Mouse (Mus musculus) intestine, embryonic 14.5 days (tissue): ENCODE measurements around the gene Alkbh1. TPM values are rescaled to one million over a fixed set of nuclear protein-coding genes. Genes with fewer than 3 reads are reported as not detected.
A peak's percentile ranks its signal among the peaks of the same experiment; 100 is the strongest.

Experiments
- ATAC-seq: fragments of 200-750 bp; cut with Nextera tagmentation; replicated peaks from 2 replicates; pipeline ENCODE4 v1.8.0; 2017; ENCODE audit warnings: low read depth, moderate number of reproducible peaks, moderate TSS enrichment, moderate library complexity; ENCODE audit not compliant: low FRiP score, low TSS enrichment
- DNase-seq: peaks from one replicate; pipeline ENCODE4 v3.0.0-alpha.2; 2018; ENCODE audit warnings: low spot score
- H3K27ac ChIP-seq: fragments of 300-500 bp; sonication (generic); 2 replicates; pipeline ENCODE4 v1.5.1; 2014; ENCODE audit warnings: low read depth, mild to moderate bottlenecking, control low read depth
- H3K27me3 ChIP-seq: fragments of 300-500 bp; sonication (generic); replicated peaks from 2 replicates; pipeline ENCODE4 v1.6.1; 2014; ENCODE audit warnings: low read length, control low read depth; ENCODE audit not compliant: control insufficient read depth, insufficient read depth
- H3K36me3 ChIP-seq: fragments of 300-500 bp; sonication (generic); 2 replicates; pipeline ENCODE4 v1.6.1; 2014; ENCODE audit warnings: low read length, control low read depth; ENCODE audit not compliant: control insufficient read depth, insufficient read depth
- H3K4me1 ChIP-seq: fragments of 300-500 bp; sonication (generic); replicated peaks from 2 replicates; pipeline ENCODE4 v1.6.1; 2014; ENCODE audit warnings: low read length, control low read depth, mixed read lengths; ENCODE audit not compliant: control insufficient read depth, insufficient read depth
- H3K4me2 ChIP-seq: fragments of 300-500 bp; sonication (generic); 2 replicates; pipeline ENCODE4 v1.6.1; 2014; ENCODE audit warnings: low read length
- H3K4me3 ChIP-seq: fragments of 300-500 bp; sonication (generic); 2 replicates; pipeline ENCODE4 v1.5.1; 2014; ENCODE audit warnings: low read depth, low read length, control low read depth, mixed read lengths
- H3K9ac ChIP-seq: fragments of 300-500 bp; sonication (generic); 2 replicates; pipeline ENCODE4 v1.6.1; 2014; ENCODE audit warnings: mild to moderate bottlenecking, low read length
- H3K9me3 ChIP-seq: fragments of 300-500 bp; sonication (generic); 2 replicates; pipeline ENCODE4 v1.6.1; 2016; ENCODE audit warnings: low read length, control low read depth; ENCODE audit not compliant: control insufficient read depth
- WGBS: fragments of 180-500 bp; shearing (Covaris S2); extraction: QIAGEN DNeasy Blood & Tissue Kit; methylation state at CpG from one replicate; pipeline ENCODE4 v1.1.7; 2014; 5-methylcytosine and 5-hydroxymethylcytosine counted together
- polyA plus RNA-seq: library from polyadenylated mRNA; unstranded; fragments of >200 nt; fragmentation: Nextera tagmentation; extraction: Ambion mirVana; gene quantifications from 2 replicates; pipeline ENCODE4 v1.2.1, GENCODE M21; 2014

Gene Alkbh1
- polyA plus RNA-seq, 1 experiment from 2014 or later = 58.0 TPM

DNA sequence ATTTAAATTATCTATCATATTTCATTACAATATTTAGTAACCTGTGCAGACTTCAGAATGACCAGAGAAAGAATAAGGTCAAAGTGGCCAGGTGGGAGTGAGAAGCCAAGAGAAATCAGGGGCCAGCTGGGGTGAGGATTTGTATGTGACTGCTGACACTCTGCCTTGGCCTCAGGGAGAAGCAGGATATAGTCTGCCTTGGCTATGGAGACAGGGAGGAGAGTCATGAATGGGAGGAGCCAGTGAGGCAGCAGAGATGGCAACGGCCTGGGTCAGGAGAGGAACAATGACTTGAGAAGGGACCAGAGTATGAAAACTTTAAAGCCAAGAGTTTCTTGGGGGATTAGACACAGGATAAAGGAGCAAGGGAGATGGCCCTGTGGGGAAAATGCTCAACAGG, 20.1 kb downstream of the Alkbh1 start:
- H3K4me3 ChIP-seq = no peak overlapping the region
- no peak overlapping the region for H3K4me2 ChIP-seq
- ATAC-seq = no peak
- peaks cover 49% of the 10 kb centered on the region for H3K36me3 ChIP-seq
- no peaks in the 10 kb centered on the region for H3K4me1 ChIP-seq
- no peak overlapping the region for H3K9ac ChIP-seq
- H3K27ac ChIP-seq = no peak overlapping the region
- 50% methylated on average over 1 of the region's 1 CpGs for WGBS
- no peaks in the 10 kb centered on the region for H3K9me3 ChIP-seq
- no peak for DNase-seq
- H3K27me3 ChIP-seq = no peaks in the 10 kb centered on the region

DNA sequence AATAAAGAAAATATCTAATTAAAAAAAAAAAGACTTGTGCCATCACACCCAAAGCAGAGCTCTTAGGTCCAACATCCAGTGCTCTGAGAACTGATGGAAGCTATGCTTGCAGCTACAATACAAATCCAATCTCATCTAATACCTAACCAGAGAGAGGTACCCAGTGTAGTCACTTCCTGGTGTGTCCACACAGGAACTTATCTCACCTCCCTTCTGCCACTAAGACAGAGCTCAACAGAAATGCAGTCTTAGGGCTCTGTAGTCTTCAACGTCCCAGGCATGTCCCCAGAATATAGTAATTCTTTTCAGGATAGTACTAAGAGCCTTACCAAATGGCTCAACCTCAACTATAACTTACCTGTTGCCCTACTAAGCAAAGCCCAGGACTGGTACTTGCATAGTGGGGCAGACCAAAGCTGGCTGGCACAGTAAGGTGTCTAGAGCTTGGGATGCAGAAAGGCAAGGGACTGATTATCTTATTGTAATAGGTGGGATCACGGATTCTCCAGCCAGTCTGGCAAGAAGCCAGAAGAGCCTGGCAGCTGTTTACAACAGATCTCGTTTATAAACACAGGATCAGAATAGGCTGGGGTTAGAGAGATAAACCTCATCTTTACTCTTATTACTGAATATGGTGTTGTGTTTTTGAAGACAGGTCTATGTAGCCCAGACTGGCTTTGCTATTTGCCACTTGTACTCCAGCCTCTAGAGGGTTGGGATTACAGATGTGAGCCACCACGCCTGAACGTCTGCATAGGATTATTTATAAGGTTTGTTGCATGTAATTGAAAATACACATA, 21.9 kb downstream of the Alkbh1 start:
- no peak for DNase-seq
- Histone ChIP-seq H3K9ac (no peak overlapping the region), H3K4me2 (no peak overlapping the region), H3K4me3 (no peak overlapping the region), H3K36me3 (peaks cover 31% of the 10 kb centered on the region), H3K9me3 (no peaks in the 10 kb centered on the region), H3K27me3 (no peaks in the 10 kb centered on the region), H3K4me1 (no peaks in the 10 kb centered on the region), H3K27ac (no peak overlapping the region)
- 57% methylated on average over 5 of the region's 5 CpGs for WGBS
- no peak for ATAC-seq

DNA sequence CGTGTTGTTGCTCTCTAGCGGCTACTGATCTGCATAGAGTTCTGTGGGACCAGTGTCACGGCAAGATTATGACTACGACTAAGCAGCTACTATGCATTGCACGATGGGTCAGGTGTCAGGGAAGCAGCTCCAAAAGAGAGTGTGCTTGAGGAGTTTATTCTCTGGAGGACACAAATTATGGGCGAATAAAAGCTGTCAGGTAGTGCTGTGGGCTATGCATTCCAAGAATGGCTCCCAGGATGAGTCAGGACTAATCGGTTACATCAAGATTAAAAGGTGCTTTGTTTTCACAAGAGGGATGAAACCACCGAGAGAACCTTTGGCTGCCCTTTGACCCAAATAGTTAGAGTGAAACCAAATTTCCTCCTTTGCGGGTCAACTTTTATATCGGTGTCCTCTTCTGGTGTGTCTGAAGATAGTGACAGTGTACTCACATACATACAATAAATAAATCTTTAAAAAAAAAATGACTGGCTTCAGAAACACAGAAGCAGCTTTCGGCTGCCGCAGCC, 23.8 kb downstream of the Alkbh1 start:
- Histone ChIP-seq H3K9ac (no peak overlapping the region), H3K36me3 (peaks cover 15% of the 10 kb centered on the region), H3K9me3 (no peaks in the 10 kb centered on the region), H3K4me1 (no peaks in the 10 kb centered on the region), H3K4me3 (no peak overlapping the region), H3K27me3 (no peaks in the 10 kb centered on the region), H3K4me2 (no peak overlapping the region), H3K27ac (no peak overlapping the region)
- ATAC-seq (0 out of 2 replicates have a peak, but pooled peaks have one; percentile 25), DNase-seq (no peak)
- 67% methylated on average over 12 of the region's 12 CpGs for WGBS

DNA sequence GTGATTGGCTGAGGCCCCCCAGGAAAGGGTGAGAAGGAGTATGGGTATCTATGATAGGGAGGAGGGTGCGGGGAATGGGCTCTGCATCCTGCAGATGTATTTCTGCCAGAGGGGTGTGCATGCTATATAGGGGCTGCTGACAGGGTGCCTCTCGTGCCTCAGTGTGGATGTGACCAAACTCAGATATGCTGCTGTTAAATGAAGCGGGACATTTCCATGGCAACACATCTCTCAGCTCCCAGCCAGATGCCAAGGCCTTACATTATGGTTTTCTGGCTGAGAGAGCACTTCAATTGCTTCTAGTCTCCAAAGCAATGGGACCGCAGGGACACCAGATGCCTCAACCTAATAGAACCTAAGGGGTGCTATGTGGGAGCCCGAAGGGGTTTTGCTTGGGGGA, 24.9 kb downstream of the Alkbh1 start:
- H3K4me2 ChIP-seq = no peak overlapping the region
- H3K9ac ChIP-seq = no peak overlapping the region
- 84% methylated on average over 5 of the region's 5 CpGs for WGBS
- peaks cover 15% of the 10 kb centered on the region for H3K36me3 ChIP-seq
- H3K9me3 ChIP-seq = no peaks in the 10 kb centered on the region
- no peak for ATAC-seq
- H3K4me3 ChIP-seq = no peak overlapping the region
- no peaks in the 10 kb centered on the region for H3K4me1 ChIP-seq
- no peak for DNase-seq
- H3K27ac ChIP-seq = no peak overlapping the region
- H3K27me3 ChIP-seq = no peaks in the 10 kb centered on the region

DNA sequence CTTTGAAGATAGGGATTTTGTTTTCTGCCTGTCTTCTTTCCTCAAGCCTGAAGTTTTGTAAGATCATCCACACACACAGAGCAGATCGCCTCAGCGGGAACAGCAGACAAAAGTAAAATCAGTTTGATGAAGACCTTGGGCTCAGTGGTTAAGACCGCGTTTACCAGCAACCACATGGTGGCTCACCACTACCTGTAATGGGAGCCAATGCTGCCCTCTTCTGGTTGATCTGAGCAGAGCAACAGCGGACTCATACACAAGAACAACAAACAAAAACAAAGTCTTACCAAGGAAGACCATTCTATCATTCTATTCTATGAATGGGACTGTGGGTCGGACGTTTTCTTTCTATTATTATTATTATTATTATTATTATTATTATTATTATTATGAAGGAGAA, 27.1 kb downstream of the Alkbh1 start:
- no peaks in the 10 kb centered on the region for H3K36me3 ChIP-seq
- WGBS = 35% methylated on average over 7 of the region's 7 CpGs
- H3K9ac ChIP-seq = no peak overlapping the region
- no peak overlapping the region for H3K4me3 ChIP-seq
- no peaks in the 10 kb centered on the region for H3K4me1 ChIP-seq
- ATAC-seq (no peak; the same call in 1 of the 2 replicates), DNase-seq (peak; percentile 72)
- H3K27ac ChIP-seq = no peak overlapping the region
- H3K4me2 ChIP-seq = no peak overlapping the region
- no peaks in the 10 kb centered on the region for H3K27me3 ChIP-seq
- H3K9me3 ChIP-seq = no peaks in the 10 kb centered on the region

DNA sequence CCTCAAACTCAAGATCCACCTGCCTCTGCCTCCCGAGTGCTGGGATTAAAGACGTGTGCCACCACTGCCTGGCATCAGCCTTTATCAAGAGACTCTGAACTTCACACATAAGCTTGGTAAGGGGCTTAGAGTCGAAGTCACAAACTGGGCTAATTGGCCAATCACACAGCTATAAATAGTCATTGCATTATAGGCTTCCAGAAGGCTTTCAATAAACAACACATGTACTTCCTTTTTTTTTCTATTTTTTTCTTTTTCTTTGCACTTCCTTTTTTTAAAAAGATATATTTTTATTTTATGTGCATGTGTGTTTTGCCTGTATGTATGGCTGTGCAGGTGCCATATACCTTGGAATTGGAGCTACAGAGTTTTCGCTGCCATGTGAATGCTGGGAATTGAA, 28.5 kb downstream of the Alkbh1 start:
- Histone ChIP-seq H3K4me3 (no peak overlapping the region), H3K27me3 (no peaks in the 10 kb centered on the region), H3K9me3 (no peaks in the 10 kb centered on the region), H3K4me1 (no peaks in the 10 kb centered on the region; the same call in 1 of the 2 replicates), H3K4me2 (no peak overlapping the region), H3K27ac (no peak overlapping the region), H3K9ac (no peak overlapping the region), H3K36me3 (no peaks in the 10 kb centered on the region)
- 72% methylated on average over 4 of the region's 4 CpGs for WGBS
- DNase-seq = no peak
- ATAC-seq = no peak

DNA sequence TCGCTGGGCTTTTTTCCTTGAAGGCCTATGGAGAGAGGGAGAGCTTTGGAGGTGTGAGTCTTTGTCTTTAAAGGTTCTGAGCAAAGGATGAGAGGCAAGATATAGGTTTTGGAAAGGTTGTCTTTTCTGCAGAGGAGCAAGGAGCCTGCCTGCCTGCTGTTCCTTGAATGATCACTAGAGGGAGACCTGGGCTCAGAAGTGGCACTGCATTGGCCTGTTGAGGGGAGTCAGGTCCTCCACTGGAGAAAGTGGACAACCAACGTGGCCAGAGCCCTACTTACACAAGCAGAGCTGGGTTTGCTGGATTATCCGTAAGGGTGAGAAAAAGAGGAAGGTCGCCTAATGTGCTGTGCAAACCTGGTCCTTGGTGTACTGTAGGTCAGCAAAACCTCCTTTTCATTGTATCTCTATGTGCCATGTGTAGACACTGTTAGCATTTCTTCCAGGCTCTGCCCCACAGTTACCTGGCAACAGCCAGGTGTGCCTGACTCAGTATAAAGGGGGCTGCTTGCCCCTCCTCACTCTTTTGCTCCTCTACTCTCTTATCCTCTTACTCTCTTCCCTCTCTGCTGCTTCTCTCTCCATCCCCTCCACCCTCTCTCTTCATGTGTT, 30.5 kb downstream of the Alkbh1 start:
- H3K36me3 ChIP-seq = no peaks in the 10 kb centered on the region
- no peaks in the 10 kb centered on the region; the same call in 1 of the 2 replicates for H3K4me1 ChIP-seq
- ATAC-seq = no peak; the same call in 1 of the 2 replicates
- no peak overlapping the region for H3K4me3 ChIP-seq
- no peak overlapping the region for H3K27ac ChIP-seq
- DNase-seq = peak; percentile 86
- no peak overlapping the region for H3K4me2 ChIP-seq
- whole genome bisulfite sequencing = 20% methylated on average over 4 of the region's 4 CpGs
- H3K9ac ChIP-seq = no peak overlapping the region
- no peaks in the 10 kb centered on the region for H3K27me3 ChIP-seq
- H3K9me3 ChIP-seq = no peaks in the 10 kb centered on the region

DNA sequence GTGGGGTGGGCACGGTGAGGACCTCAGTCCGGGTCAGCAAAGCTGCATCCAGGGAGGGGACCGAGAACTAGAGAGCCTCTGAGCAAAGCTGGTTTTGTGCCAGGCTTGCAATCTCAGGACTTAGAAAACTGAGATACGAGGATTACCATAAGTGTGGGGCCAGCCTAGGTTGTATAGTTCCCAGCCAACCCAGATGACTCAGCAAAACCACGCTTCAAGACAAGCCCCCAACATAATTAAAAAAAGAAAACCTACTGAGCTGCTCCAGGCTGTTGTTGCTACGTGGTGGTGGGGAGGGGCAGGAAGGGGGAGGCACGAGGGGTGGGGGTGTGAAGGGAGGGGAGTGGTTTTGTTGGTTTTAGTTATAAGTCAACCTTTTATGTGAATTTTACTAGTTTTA, 32.8 kb downstream of the Alkbh1 start:
- H3K4me2 ChIP-seq = no peak overlapping the region
- H3K27ac ChIP-seq = no peak overlapping the region
- H3K9ac ChIP-seq = no peak overlapping the region
- 52% methylated on average over 7 of the region's 7 CpGs for WGBS
- no peaks in the 10 kb centered on the region; the same call in none of the 2 replicates for H3K4me1 ChIP-seq
- no peak overlapping the region for H3K4me3 ChIP-seq
- H3K9me3 ChIP-seq = no peaks in the 10 kb centered on the region
- no peak; the same call in 1 of the 2 replicates for ATAC-seq
- no peaks in the 10 kb centered on the region for H3K27me3 ChIP-seq
- no peak for DNase-seq
- no peaks in the 10 kb centered on the region for H3K36me3 ChIP-seq
